Mouse (Mus musculus) midbrain, embryonic 14.5 days (tissue): ENCODE results near the gene Sh3bp2. TPM values are rescaled to one million over a fixed set of nuclear protein-coding genes. Genes with fewer than 3 reads are reported as not detected.

Experiments used
- ATAC-seq: fragments of 200-750 bp; cut with Nextera tagmentation; 2 replicates; pipeline ENCODE4 v1.8.0; 2017; ENCODE audit warnings: moderate number of reproducible peaks, moderate library complexity; ENCODE audit not compliant: low FRiP score, low TSS enrichment
- DNase-seq: peaks from one replicate; pipeline ENCODE4 v3.0.0-alpha.2; 2015
- H3K27ac ChIP-seq: fragments of 300-500 bp; sonication (generic); replicated peaks from 2 replicates; pipeline ENCODE4 v1.5.1; 2014; ENCODE audit warnings: mild to moderate bottlenecking, low read depth, low read length, moderate library complexity
- H3K27me3 ChIP-seq: fragments of 300-500 bp; sonication (generic); 2 replicates; pipeline ENCODE4 v1.6.1; 2014; ENCODE audit warnings: low read length, control low read depth, mixed read lengths; ENCODE audit not compliant: control insufficient read depth, insufficient read depth
- H3K36me3 ChIP-seq: fragments of 300-500 bp; sonication (generic); 2 replicates; pipeline ENCODE4 v1.6.1; 2014; ENCODE audit warnings: low read length, control low read depth; ENCODE audit not compliant: control insufficient read depth, insufficient read depth
- H3K4me1 ChIP-seq: fragments of 300-500 bp; sonication (generic); 2 replicates; pipeline ENCODE4 v1.6.1; 2014; ENCODE audit warnings: mild to moderate bottlenecking, antibody characterized with exemption, low read length, control low read depth; ENCODE audit not compliant: control insufficient read depth, insufficient read depth
- H3K4me2 ChIP-seq: fragments of 300-500 bp; sonication (generic); 2 replicates; pipeline ENCODE4 v1.6.1; 2014; ENCODE audit warnings: mild to moderate bottlenecking, low read length, moderate library complexity
- H3K4me3 ChIP-seq: fragments of 300-500 bp; sonication (generic); replicated peaks from 2 replicates; pipeline ENCODE4 v1.5.1; 2014; ENCODE audit warnings: low read depth, low read length
- H3K9ac ChIP-seq: fragments of 300-500 bp; sonication (generic); replicated peaks from 2 replicates; pipeline ENCODE4 v1.6.1; 2014; ENCODE audit warnings: mild to moderate bottlenecking, low read length, moderate library complexity
- H3K9me3 ChIP-seq: fragments of 300-500 bp; sonication (generic); 2 replicates; pipeline ENCODE4 v1.6.1; 2016; ENCODE audit warnings: low read length, control low read depth, mixed read lengths; ENCODE audit not compliant: control insufficient read depth
- WGBS: fragments of 180-500 bp; shearing (Covaris S2); extraction: QIAGEN DNeasy Blood & Tissue Kit; methylation state at CpG from one replicate; pipeline ENCODE4 v1.1.7; 2014; 5-methylcytosine and 5-hydroxymethylcytosine counted together
- polyA plus RNA-seq: library from polyadenylated mRNA; unstranded; fragments of >200 nt; fragmentation: Nextera tagmentation; extraction: Ambion mirVana; gene quantifications from 2 replicates; pipeline ENCODE4 v1.2.1, GENCODE M21; 2014

Sh3bp2 gene
- polyA plus RNA-seq, 1 experiment from 2014 or later = 21.7 TPM

DNA sequence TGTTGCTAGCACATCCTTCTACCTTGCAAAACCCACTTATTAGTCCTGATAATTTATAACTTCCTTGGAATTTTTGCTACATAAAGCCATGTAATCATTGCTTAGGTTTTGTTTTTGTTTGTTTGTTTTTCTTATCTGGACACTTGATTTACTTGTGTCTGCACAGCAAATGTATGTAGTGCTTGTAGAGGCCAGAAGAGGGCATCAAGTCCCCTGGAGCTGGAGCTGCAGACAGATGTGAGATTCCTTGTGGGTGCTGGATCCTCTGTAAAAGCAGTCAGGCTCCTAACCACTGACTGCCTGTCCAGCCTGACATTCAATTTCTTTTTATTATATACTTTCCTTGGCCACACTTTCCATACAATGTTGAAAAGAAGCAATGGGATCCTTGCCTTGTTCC, 21.8 kb downstream of the Sh3bp2 start:
- Histone ChIP-seq H3K27me3 (no peaks in the 10 kb centered on the region), H3K9ac (no peak overlapping the region), H3K4me3 (no peak overlapping the region), H3K36me3 (peaks cover 11% of the 10 kb centered on the region), H3K4me1 (peaks cover 9% of the 10 kb centered on the region), H3K9me3 (no peaks in the 10 kb centered on the region), H3K27ac (no peak overlapping the region), H3K4me2 (no peak overlapping the region)
- DNase-seq (peak; percentile 52), ATAC-seq (no peak)

DNA sequence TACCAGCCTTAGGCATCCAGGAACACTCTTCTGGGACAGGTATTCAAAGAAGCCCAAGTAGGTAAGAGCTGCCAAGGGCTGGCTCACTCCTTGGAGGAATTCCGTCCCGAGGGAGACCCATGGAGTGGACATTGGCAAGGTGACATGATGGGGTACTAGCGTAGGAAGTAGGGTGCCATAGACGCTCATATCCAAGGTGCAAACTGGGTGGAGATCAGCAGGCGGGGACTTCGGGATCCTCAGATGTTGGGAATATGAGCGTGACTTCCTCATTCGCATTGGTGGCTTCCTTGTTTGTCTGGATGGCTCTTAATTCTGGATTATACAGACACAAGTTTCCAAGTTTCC, 23.5 kb downstream of the Sh3bp2 start:
- H3K27ac ChIP-seq = peak overlapping the region; percentile 83; the same call in 1 of the 2 replicates
- WGBS = 26% methylated on average over 8 of the region's 8 CpGs
- ATAC-seq = peak; percentile 28; the same call in 1 of the 2 replicates

DNA sequence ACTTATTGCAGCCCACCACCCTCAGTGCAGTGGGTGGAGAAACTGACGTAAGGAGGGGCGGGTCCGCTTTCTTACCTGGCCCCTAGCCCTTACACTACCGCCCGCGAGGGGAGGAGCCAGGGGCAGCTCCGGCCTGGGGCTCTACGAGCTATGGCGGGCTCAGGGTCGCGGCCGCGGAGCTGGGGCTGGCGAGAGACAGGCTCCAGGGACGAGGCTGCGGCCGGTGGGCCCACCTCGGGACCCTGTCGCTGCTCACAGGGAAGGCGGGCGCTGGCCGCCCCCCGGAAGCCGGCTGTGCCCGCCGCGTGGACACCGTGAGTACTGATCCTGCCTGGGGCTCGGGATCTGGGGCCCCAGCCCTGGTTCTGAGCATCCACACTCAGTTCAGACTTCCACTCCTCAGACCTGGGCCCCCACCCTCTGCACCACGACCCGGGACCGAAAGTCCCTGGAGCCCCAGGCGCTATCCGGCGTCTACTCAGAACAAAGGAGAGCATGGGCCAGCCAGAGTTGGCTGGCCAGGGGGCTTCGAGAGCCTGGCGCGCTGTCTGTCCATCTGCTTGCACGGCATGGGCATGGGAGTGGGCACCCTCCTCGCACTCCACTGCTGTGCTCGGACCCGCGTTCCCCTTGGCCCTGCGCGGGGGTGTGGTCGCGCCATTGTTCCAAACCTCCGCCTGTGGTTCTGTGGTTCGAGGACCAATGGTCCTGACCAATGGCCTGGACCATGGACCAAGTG, 24.0 kb downstream of the Sh3bp2 start:
- Histone ChIP-seq H3K4me3 (peak overlapping the region; percentile 92), H3K9me3 (no peaks in the 10 kb centered on the region), H3K4me2 (peak overlapping the region; percentile 56), H3K4me1 (peaks cover 9% of the 10 kb centered on the region), H3K27me3 (no peaks in the 10 kb centered on the region), H3K36me3 (peaks cover 32% of the 10 kb centered on the region), H3K27ac (peak overlapping the region; percentile 83), H3K9ac (peak overlapping the region; percentile 99)
- peak; percentile 88 for ATAC-seq
- WGBS = under 1% methylated on average over 49 of the region's 49 CpGs
- peak; percentile 85 for DNase-seq

More for the DNA sequence above, 23.5 kb downstream of the Sh3bp2 start:
- Histone ChIP-seq H3K36me3 (peaks cover 26% of the 10 kb centered on the region), H3K4me3 (peak overlapping the region; percentile 92), H3K9ac (peak overlapping the region; percentile 99), H3K4me2 (peak overlapping the region; percentile 56), H3K4me1 (peaks cover 9% of the 10 kb centered on the region), H3K9me3 (no peaks in the 10 kb centered on the region), H3K27me3 (no peaks in the 10 kb centered on the region)
- DNase-seq = no peak

DNA sequence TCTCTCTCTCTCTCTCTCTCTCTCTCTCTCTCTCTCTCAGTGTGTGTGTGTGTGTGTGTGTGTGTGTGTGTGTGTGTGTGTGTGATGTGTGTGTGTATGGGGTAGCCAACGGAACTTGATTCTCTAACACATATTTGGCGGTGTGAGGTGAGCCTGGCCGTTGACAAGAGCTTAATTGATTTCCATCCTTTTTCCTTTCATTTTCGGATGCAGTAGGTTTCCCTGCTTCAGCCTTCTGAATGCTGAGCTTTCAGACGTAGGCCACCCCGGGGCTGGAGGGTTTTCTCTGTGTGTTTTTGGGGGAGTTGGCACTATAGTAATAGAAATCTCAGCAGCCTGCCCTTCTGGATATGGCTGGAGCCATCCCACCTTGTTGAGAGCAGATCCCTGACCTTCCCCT, 24.6 kb downstream of the Sh3bp2 start:
- Histone ChIP-seq H3K36me3 (peaks cover 37% of the 10 kb centered on the region), H3K27ac (peak overlapping the region; percentile 83; the same call in 1 of the 2 replicates), H3K9ac (peak overlapping the region; percentile 99), H3K9me3 (no peaks in the 10 kb centered on the region), H3K4me3 (peak overlapping the region; percentile 92), H3K27me3 (no peaks in the 10 kb centered on the region), H3K4me1 (peaks cover 9% of the 10 kb centered on the region), H3K4me2 (peak overlapping the region; percentile 56)
- ATAC-seq (0 out of 2 replicates have a peak, but pooled peaks have one; percentile 12), DNase-seq (peak; percentile 47)
- WGBS = 7% methylated on average over 6 of the region's 6 CpGs

DNA sequence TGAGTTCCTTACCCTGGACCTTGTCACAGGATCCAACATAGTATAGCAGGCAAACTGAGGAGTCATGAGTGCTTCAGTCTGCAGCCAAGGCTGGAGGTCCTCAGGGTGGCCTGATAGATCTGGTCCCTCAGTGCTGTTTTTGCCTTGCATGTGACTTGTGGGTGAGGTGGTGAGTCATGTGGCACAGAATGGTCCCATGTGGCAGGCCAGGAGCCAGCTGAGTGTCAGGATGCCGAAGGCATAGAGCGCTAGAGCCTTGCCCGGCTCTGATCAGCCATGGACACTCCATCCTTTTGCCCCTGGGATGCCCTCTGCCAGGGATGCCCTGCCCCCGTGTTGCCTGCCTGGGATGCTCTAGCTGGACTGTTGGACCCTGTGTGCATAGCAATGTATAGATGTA, 26.2 kb downstream of the Sh3bp2 start:
- Histone ChIP-seq H3K4me1 (peaks cover 9% of the 10 kb centered on the region), H3K4me3 (no peak overlapping the region), H3K9ac (no peak overlapping the region), H3K36me3 (peaks cover 53% of the 10 kb centered on the region), H3K27me3 (no peaks in the 10 kb centered on the region), H3K27ac (no peak overlapping the region), H3K4me2 (no peak overlapping the region), H3K9me3 (no peaks in the 10 kb centered on the region)
- WGBS = 93% methylated on average over 4 of the region's 4 CpGs
- no peak for ATAC-seq
- no peak for DNase-seq

DNA sequence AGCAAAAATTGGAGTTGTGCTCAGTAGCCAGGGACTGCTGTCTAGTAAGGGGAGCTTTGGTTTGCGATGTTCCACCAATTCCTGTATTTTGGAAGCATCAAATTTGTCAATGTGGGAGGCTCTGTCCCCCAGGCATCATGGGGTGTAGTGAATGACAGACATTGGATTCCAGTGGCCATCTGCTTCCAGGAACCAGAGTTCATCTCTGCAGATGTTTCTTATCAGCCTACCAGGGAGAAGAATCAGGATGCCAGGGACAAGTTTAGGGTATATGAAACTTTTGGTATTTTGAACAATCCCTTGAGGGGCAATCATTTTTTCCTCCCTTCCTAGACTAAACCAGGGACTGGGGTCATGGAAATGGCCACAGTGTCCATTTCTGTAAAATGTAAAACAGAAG, 38.2 kb downstream of the Sh3bp2 start:
- Histone ChIP-seq H3K36me3 (peaks cover 52% of the 10 kb centered on the region), H3K4me3 (no peak overlapping the region), H3K9ac (no peak overlapping the region), H3K4me1 (no peaks in the 10 kb centered on the region), H3K9me3 (no peaks in the 10 kb centered on the region), H3K27ac (no peak overlapping the region), H3K4me2 (no peak overlapping the region), H3K27me3 (no peaks in the 10 kb centered on the region)
- ATAC-seq = no peak
- 94% methylated on average over 1 of the region's 1 CpGs for WGBS
- no peak for DNase-seq

DNA sequence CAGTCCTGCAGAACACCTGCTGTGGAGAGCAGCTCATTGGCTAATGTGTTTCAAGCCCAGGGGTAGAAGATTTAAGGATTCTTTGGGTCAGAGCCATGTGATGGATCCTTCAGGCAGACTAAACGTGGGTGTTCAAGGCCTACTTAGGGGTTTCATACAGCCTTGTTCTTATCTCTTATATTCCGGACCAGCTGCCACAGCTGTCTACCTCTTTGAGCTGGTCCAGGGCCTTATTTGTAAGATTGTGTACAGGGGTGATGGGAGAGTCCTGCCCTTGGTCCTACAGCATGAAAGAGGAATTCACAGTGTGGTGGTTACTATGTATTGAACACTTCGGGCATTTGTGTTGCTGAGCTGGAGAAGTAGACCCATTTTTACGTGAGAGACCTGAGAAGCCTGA, 38.7 kb downstream of the Sh3bp2 start:
- Histone ChIP-seq H3K27ac (no peak overlapping the region), H3K4me2 (no peak overlapping the region), H3K9me3 (no peaks in the 10 kb centered on the region), H3K4me1 (no peaks in the 10 kb centered on the region), H3K9ac (no peak overlapping the region), H3K36me3 (peaks cover 47% of the 10 kb centered on the region), H3K4me3 (no peak overlapping the region), H3K27me3 (no peaks in the 10 kb centered on the region)
- 88% methylated on average over 4 of the region's 4 CpGs for WGBS
- DNase-seq (no peak), ATAC-seq (no peak)

DNA sequence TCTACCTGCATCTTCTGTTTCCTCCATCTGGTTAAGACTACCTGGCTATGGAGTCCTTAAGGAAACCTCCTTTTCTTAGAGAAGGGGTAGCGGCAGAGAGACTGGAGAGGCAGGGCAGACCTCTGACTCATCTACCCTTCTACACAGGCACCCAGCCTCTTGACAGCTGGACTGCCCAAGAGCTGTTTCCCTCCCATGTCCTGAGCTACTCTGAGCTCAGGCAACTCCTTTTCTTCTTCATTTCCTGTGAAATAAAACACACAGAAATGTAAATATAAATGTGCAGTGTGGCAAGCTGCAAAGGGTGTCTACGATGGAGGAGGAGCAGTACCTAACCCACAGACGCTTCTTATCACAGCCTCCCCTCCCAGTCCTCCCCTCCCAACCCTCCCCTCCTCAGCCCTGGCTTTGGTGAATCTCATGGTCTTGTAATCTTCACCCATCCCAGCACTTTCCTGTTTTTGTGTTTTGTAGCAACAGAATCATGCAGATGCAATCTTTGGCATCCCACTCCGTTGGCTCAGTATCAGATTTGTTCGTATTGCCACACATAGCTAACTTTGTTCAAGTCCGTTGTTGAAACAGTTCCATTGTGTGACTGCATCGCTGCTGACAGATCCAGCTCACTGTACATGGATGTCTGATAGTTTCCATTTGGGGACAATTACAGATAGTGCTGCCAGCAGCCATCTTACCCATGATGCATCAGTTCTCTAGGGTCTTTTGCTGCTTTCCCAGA, 40.1 kb downstream of the Sh3bp2 start:
- ATAC-seq (no peak), DNase-seq (peak; percentile 29)
- Histone ChIP-seq H3K27me3 (no peaks in the 10 kb centered on the region), H3K9me3 (no peaks in the 10 kb centered on the region), H3K36me3 (peaks cover 33% of the 10 kb centered on the region), H3K9ac (no peak overlapping the region), H3K4me1 (no peaks in the 10 kb centered on the region), H3K4me3 (no peak overlapping the region), H3K4me2 (no peak overlapping the region), H3K27ac (peak overlapping the region; percentile 52)
- 84% methylated on average over 7 of the region's 7 CpGs for WGBS

DNA sequence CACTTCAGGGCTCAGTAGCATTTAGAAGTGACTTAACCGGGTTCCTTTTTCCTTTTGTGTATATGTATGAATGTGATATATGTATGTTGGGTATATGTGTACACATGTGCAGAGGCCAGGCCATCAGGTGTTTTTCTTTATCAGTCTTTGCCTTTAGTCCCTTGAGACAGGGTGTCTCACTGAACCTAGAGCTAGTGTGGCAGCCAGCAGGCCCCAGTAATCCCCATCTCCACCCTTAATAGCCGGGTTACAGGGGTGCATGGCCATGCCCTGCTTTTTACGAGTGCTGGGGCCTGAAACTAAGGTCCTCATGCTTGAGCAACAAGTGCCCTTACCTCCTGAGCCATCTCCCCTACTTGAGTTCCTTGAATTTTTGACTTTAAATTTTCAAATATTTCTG, 45.9 kb downstream of the Sh3bp2 start:
- no peak overlapping the region for H3K4me2 ChIP-seq
- no peak overlapping the region for H3K9ac ChIP-seq
- peaks cover 16% of the 10 kb centered on the region for H3K4me1 ChIP-seq
- H3K36me3 ChIP-seq = no peaks in the 10 kb centered on the region
- H3K9me3 ChIP-seq = no peaks in the 10 kb centered on the region
- no peak for DNase-seq
- H3K27me3 ChIP-seq = no peaks in the 10 kb centered on the region
- 90% methylated on average over 3 of the region's 3 CpGs for WGBS
- no peak overlapping the region for H3K27ac ChIP-seq
- ATAC-seq = no peak
- H3K4me3 ChIP-seq = no peak overlapping the region
